Mouse (Mus musculus) kidney, adult 2 months (tissue): Measurements from ENCODE around the gene Chtf18. TPM values are rescaled to one million over a fixed set of nuclear protein-coding genes. Genes with fewer than 3 reads are reported as not detected.
A peak's percentile ranks its signal among the peaks of the same experiment; 100 is the strongest.

Experiments used
- DNase-seq: peaks from one replicate; pipeline ENCODE4 v3.0.0; 2021
- H3K27ac ChIP-seq: fragments of 200-500 bp; 2 replicates; pipeline ENCODE4 v1.5.1; 2012; ENCODE audit warnings: low read depth, low read length, control low read depth, inconsistent platforms; ENCODE audit not compliant: insufficient read depth
- H3K27me3 ChIP-seq: fragments of 200-500 bp; replicated peaks from 2 replicates; pipeline ENCODE4 v1.6.1; 2012; ENCODE audit warnings: mild to moderate bottlenecking, moderate library complexity, low read length, inconsistent platforms; ENCODE audit not compliant: control insufficient read depth, insufficient read depth
- H3K36me3 ChIP-seq: fragments of 200-500 bp; 2 replicates; pipeline ENCODE4 v1.6.1; 2012; ENCODE audit warnings: mild to moderate bottlenecking, moderate library complexity, low read length, inconsistent platforms; ENCODE audit not compliant: control insufficient read depth, insufficient read depth
- H3K4me1 ChIP-seq: fragments of 200-500 bp; 2 replicates; pipeline ENCODE4 v1.6.1; 2011; ENCODE audit warnings: low read length; ENCODE audit not compliant: control insufficient read depth, insufficient read depth
- H3K4me3 ChIP-seq: fragments of 200-500 bp; 2 replicates; pipeline ENCODE4 v1.5.1; 2011; ENCODE audit warnings: mild to moderate bottlenecking, low read depth, low read length, control low read depth; ENCODE audit not compliant: insufficient read depth
- CTCF ChIP-seq: fragments of 200-500 bp; conservative IDR thresholded peaks from 2 replicates; pipeline ENCODE4 v1.5.1; 2011; ENCODE audit warnings: low read depth, mild to moderate bottlenecking, control low read depth, low read length, moderate library complexity, mixed read lengths; ENCODE audit not compliant: insufficient read depth, insufficient read length
- POLR2A ChIP-seq: fragments of 200-500 bp; IDR thresholded peaks from one replicate; pipeline ENCODE4 v1.6.1; 2011; ENCODE audit warnings: low read depth, low read length, control low read depth
- WGBS: fragments of 180-500 bp; shearing (Covaris S2); methylation state at CpG from one replicate; pipeline ENCODE4 v1.1.7; 2018; 5-methylcytosine and 5-hydroxymethylcytosine counted together
- polyA plus RNA-seq: library from polyadenylated mRNA; depleted of rRNA; stranded (reverse); fragments of >200 nt; gene quantifications from 2 replicates; pipeline ENCODE4 v1.2.3, GENCODE M21; 2012; rRNA removed

Chtf18 gene
- polyA plus RNA-seq, 1 experiment = 0.75 TPM

DNA sequence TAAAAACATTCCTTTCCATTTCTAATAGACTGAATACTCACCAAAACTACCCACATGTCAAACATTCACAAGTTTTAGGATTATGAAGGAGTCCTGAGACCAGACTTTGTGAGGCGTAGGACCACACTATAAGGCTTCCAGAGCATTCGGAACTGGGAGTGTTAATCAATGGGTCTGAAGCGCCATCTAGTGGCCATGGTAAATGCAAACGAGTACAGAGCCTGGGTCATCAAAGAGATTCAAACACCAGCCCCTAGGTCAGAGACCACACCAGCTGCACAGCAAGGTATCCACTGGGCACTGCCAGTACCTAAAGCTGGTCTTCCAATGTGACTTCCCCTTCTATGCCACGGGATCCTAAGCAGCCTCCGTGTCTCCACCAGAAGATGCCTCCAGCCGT is 28.8 kb downstream of the Chtf18 start:
- Histone ChIP-seq H3K36me3 (no peaks in the 10 kb centered on the region), H3K4me1 (no peaks in the 10 kb centered on the region), H3K27me3 (no peaks in the 10 kb centered on the region), H3K27ac (no peak overlapping the region), H3K4me3 (no peak overlapping the region)
- WGBS = 10% methylated on average over 7 of the region's 7 CpGs
- TF ChIP-seq POLR2A (no peak), CTCF (peak; percentile 80)
- peak; percentile 71 for DNase-seq

DNA sequence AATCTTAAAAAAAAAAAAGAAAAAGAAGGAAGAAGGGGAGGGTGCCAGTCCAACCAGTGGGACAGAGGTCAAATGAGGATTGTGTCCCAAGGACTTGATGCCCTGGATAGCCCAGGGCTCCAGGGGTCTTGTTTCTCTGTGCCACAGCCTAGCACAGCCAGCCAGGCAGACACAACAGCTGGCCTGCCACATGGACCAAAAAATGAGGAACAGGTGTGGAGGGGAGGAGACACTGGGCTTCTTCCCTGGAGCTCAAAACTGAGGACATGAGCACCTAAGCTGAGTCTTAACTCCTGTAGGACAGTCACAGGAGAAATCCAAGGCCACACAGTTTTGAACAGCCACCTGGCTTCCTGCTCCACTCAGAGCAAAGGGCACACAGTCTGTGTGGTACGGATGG is 31.0 kb downstream of the Chtf18 start:
- Histone ChIP-seq H3K4me3 (no peak overlapping the region), H3K27me3 (no peaks in the 10 kb centered on the region), H3K36me3 (no peaks in the 10 kb centered on the region), H3K27ac (no peak overlapping the region), H3K4me1 (no peaks in the 10 kb centered on the region)
- TF ChIP-seq CTCF (no peak), POLR2A (no peak)
- no peak for DNase-seq
- WGBS = 37% methylated on average over 1 of the region's 1 CpGs

DNA sequence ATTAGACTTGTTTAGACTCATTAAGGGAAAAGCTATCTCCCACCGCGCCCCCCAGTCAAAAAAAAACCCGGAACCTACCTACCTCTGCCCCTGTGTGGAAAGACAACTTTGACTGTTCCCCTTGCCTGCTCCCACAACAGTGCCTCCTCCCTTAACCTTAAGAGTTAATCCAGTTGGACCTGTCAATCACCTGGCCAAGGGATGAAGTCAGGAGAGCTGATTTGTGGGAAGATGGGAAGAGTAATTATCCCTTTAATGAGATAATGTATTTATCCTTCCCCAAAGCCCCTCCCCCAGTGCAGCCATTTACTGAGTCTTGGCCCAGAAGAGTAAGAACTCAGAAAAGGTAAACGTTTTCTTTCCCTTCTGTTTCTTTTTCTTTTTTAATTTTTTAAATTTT is 38.3 kb downstream of the Chtf18 start:
- WGBS = 75% methylated on average over 4 of the region's 4 CpGs
- DNase-seq = no peak
- Histone ChIP-seq H3K4me1 (no peaks in the 10 kb centered on the region), H3K27me3 (no peaks in the 10 kb centered on the region), H3K4me3 (no peak overlapping the region), H3K36me3 (no peaks in the 10 kb centered on the region), H3K27ac (no peak overlapping the region)
- TF ChIP-seq CTCF (no peak), POLR2A (no peak)

DNA sequence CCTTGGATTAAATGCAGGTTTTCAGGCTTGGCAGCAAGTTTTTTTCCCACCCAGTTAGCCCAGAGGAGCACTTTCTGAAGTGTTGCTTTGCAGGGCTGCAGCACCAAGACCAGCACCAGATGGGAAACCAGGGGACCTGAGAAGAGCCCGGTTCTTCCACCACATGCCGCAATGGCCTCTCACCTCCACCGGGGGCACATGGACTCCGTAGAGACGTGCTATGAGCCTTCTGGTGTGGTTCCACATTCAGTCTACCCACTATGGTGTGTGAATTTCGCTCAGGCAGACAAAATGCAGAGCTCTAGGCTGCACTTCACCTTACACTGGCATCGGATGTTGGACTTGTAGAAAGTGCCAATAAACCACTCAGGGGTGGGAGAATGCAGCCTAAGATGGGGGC is 40.9 kb downstream of the Chtf18 start:
- Histone ChIP-seq H3K4me1 (no peaks in the 10 kb centered on the region), H3K27me3 (no peaks in the 10 kb centered on the region), H3K36me3 (no peaks in the 10 kb centered on the region), H3K27ac (no peak overlapping the region), H3K4me3 (no peak overlapping the region)
- TF ChIP-seq CTCF (no peak; the same call in 1 of the 2 replicates), POLR2A (no peak)
- DNase-seq = no peak
- WGBS = 38% methylated on average over 7 of the region's 7 CpGs

DNA sequence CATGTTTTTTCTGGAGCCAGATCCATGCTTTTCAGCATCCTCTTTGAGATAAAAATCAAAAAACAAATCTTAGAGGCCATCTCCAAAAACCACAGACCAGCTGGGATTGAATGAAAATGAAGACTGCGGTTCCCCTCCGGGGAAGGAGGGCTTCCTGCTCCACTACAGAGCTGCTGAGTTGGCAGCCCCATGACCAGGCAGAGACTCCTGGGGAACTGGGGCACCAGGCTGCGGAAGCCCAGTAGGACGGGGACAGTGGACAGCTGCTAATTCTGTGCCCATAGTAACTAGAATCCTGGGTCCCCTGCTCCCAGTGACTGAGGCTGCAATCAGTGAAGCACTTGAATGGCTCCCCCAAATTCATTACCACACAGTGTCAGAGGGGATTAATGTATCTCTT is 45.6 kb downstream of the Chtf18 start:
- Histone ChIP-seq H3K27me3 (no peaks in the 10 kb centered on the region), H3K36me3 (no peaks in the 10 kb centered on the region), H3K4me1 (no peaks in the 10 kb centered on the region), H3K4me3 (no peak overlapping the region), H3K27ac (no peak overlapping the region)
- no peak for TF ChIP-seq POLR2A
- no peak for TF ChIP-seq CTCF
- DNase-seq = no peak
- WGBS = 66% methylated on average over 4 of the region's 4 CpGs

DNA sequence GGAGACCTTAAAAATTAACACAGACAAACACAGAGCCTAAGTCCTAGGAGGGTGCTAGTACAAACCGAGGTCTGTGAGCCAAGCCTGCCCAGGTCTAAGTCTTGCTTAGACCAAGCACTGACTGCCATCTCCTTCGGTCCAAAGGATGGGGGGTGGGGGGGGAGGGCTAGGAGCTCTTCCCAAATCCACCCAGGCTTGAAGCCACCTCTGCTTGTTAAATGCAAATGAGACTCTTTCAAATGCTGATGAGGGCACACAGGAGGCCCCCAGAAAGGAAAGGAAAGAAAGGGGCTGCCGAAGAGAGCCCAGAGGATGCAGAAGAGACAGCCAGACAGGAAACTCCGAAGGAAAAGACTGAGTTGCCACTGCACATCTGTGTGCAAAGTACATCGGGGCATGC is 47.4 kb downstream of the Chtf18 start:
- TF ChIP-seq CTCF = no peak
- TF ChIP-seq POLR2A = no peak
- Histone ChIP-seq H3K27ac (no peak overlapping the region), H3K27me3 (no peaks in the 10 kb centered on the region), H3K4me3 (no peak overlapping the region), H3K4me1 (no peaks in the 10 kb centered on the region), H3K36me3 (no peaks in the 10 kb centered on the region)
- 12% methylated on average over 5 of the region's 5 CpGs for WGBS
- DNase-seq = no peak

DNA sequence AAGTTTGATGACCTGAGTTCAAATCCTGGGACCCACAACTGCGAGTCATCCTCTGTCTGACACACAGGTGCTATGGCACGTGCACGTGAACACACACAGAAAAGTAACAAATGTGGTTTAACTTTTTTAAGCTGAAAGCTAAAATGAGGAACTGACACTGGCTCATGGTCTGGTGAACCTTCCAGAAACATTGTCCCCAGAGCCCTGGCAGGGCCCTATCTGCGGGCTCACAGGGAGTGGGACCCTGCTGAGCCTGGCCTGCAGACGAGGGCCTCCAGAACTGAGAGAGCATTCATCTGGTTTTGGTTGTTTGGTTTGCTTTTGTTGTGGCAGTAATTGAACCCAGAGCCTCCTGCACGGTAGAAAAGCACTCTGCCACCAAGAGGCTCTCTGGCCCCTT is 49.2 kb downstream of the Chtf18 start:
- H3K27me3 ChIP-seq = no peaks in the 10 kb centered on the region
- no peak overlapping the region for H3K4me3 ChIP-seq
- WGBS = 75% methylated on average over 6 of the region's 6 CpGs
- H3K36me3 ChIP-seq = no peaks in the 10 kb centered on the region
- H3K27ac ChIP-seq = no peak overlapping the region
- H3K4me1 ChIP-seq = no peaks in the 10 kb centered on the region
- TF ChIP-seq CTCF (no peak), POLR2A (no peak)
- DNase-seq = no peak

DNA sequence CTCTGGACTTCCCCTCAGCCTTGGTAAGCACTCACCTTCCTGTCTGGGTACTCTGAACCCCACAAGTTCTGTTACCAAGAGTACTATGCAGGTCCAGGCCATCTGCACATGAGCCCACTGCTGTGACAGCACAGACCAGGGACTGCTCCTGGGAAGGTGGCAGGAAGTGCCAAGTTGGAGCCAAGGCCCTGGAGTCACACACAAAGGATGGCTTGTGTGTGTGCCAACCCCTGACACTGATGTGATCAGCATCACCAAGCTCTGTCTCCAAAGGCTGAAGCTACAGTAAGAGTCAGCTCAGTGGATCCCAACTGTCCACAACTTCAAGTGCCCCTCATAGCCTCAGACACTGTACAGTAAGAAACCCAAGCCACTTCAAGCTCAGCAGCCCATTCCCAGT is 54.2 kb downstream of the Chtf18 start:
- H3K27me3 ChIP-seq = no peaks in the 10 kb centered on the region
- H3K4me3 ChIP-seq = no peak overlapping the region
- no peak for DNase-seq
- H3K27ac ChIP-seq = no peak overlapping the region
- H3K4me1 ChIP-seq = no peaks in the 10 kb centered on the region
- TF ChIP-seq CTCF = no peak
- no peak for TF ChIP-seq POLR2A
- no peaks in the 10 kb centered on the region for H3K36me3 ChIP-seq

Other genes with a start within 250 kb of the Chtf18 start
- not detected in 2 replicates for gene Sstr5, start 230.1 kb downstream of the Chtf18 start, polyA plus RNA-seq
- 0.70 and 0.76 TPM in 2 replicates for gene Sox8, start 156.7 kb downstream of the Chtf18 start, polyA plus RNA-seq
- 31.6 and 35.4 TPM in 2 replicates for gene Lmf1, start 148.3 kb downstream of the Chtf18 start, polyA plus RNA-seq
- not detected in 2 replicates for gene Gng13, start 10.2 kb downstream of the Chtf18 start, polyA plus RNA-seq
- 20.7 and 26.4 TPM in 2 replicates for gene Rpusd1, start 251 bp upstream of the Chtf18 start, polyA plus RNA-seq
- 0.10 TPM in 1 of 2 replicates, not detected in the other for gene Mslnl, start 8.6 kb upstream of the Chtf18 start, polyA plus RNA-seq
- 3.3 and 3.9 TPM in 2 replicates for gene Msln, start 27.0 kb upstream of the Chtf18 start, polyA plus RNA-seq
- 47.5 and 50.5 TPM in 2 replicates for gene Narfl, start 46.4 kb upstream of the Chtf18 start, polyA plus RNA-seq
- gene Haghl, start 58.3 kb upstream of the Chtf18 start, polyA plus RNA-seq = 58.9 and 62.8 TPM in 2 replicates
- gene Ccdc78, start 59.2 kb upstream of the Chtf18 start, polyA plus RNA-seq = 0.06 and 0.12 TPM in 2 replicates
- gene Fam173a, start 65.5 kb upstream of the Chtf18 start, polyA plus RNA-seq = 152 and 158 TPM in 2 replicates
- 0.64 TPM in 1 of 2 replicates, not detected in the other for gene AC134908.4, start 68.2 kb upstream of the Chtf18 start, polyA plus RNA-seq
- gene Metrn, start 69.7 kb upstream of the Chtf18 start, polyA plus RNA-seq = 50.1 and 61.3 TPM in 2 replicates
- 3.6 TPM in 2 replicates for gene Fbxl16, start 81.7 kb upstream of the Chtf18 start, polyA plus RNA-seq
- gene Wdr24, start 96.2 kb upstream of the Chtf18 start, polyA plus RNA-seq = 34.9 and 42.1 TPM in 2 replicates
- gene Jmjd8, start 101.4 kb upstream of the Chtf18 start, polyA plus RNA-seq = 132 and 139 TPM in 2 replicates
- gene Stub1, start 106.0 kb upstream of the Chtf18 start, polyA plus RNA-seq = 140 and 144 TPM in 2 replicates
- 9.2 and 13.9 TPM in 2 replicates for gene Rhbdl1, start 109.9 kb upstream of the Chtf18 start, polyA plus RNA-seq
- 26.3 and 50.3 TPM in 2 replicates for gene Gm20683, start 114.3 kb upstream of the Chtf18 start, polyA plus RNA-seq
- 133 and 147 TPM in 2 replicates for gene Rhot2, start 117.4 kb upstream of the Chtf18 start, polyA plus RNA-seq
- 23.8 and 25.5 TPM in 2 replicates for gene Wdr90, start 134.1 kb upstream of the Chtf18 start, polyA plus RNA-seq
- 258 and 286 TPM in 2 replicates for gene Mcrip2, start 141.3 kb upstream of the Chtf18 start, polyA plus RNA-seq
- 509 and 656 TPM in 2 replicates for gene Mettl26, start 147.7 kb upstream of the Chtf18 start, polyA plus RNA-seq
- gene Wfikkn1, start 153.4 kb upstream of the Chtf18 start, polyA plus RNA-seq = 0.31 and 0.42 TPM in 2 replicates
- 31.3 and 34.8 TPM in 2 replicates for gene Rab40c, start 192.3 kb upstream of the Chtf18 start, polyA plus RNA-seq
- gene Pigq, start 217.5 kb upstream of the Chtf18 start, polyA plus RNA-seq = 236 and 270 TPM in 2 replicates
- gene Nhlrc4, start 217.5 kb upstream of the Chtf18 start, polyA plus RNA-seq = 16.0 and 21.0 TPM in 2 replicates
- gene A930017K11Rik, start 225.1 kb upstream of the Chtf18 start, polyA plus RNA-seq = 7.2 and 8.3 TPM in 2 replicates